Mouse (Mus musculus) olfactory bulb, adult 2 months (tissue): ENCODE measurements around the gene Dhrs4.

Experiments
- CTCF ChIP-seq: fragments of 200-500 bp; IDR thresholded peaks from 2 replicates; pipeline ENCODE4 v1.5.1; 2012; ENCODE audit warnings: low read depth, mild to moderate bottlenecking, low read length, moderate library complexity; ENCODE audit not compliant: insufficient read depth
- POLR2A ChIP-seq: fragments of 200-500 bp; IDR thresholded peaks from 2 replicates; pipeline ENCODE4 v1.6.1; 2012; ENCODE audit warnings: mild to moderate bottlenecking, low read depth, low read length, moderate library complexity; ENCODE audit not compliant: insufficient read depth

DNA sequence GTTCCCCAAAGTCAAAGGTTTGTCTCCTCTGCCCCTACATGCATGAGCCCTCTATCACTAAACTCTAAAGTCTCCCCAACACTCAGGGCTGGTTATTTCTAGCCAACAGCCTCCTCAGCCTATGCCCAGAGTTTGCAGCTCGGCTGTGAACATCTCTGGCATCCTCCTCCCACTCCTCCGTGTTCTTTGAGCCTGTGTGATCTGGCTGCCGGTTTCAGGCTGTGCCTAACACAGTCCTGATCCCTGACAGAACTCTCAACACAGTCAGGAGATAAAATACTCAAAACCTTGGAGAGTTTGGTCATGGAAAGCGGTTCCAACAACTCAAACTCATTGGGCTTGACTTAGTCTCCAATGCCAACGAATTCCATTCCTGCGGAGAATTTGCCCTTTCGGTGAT, 11.4 kb upstream of the Dhrs4 start:
- no peak for TF ChIP-seq CTCF
- no peak for TF ChIP-seq POLR2A
